Mouse (Mus musculus): Measurements from ENCODE around the gene Ryr2. TPM values are rescaled to one million over a fixed set of nuclear protein-coding genes. Genes with fewer than 3 reads are reported as not detected.

Gene Ryr2
- total and polyA plus RNA-seq, 3 experiments, result 0.11 to 0.13 TPM; not detected in 1

- peaks cover 10% of the 10 kb centered on the region for H3K9me3 ChIP-seq (replicated peaks; ENCODE audit: low read length)
- H3K9ac ChIP-seq (ENCODE audit: insufficient read depth, low read depth), result no peak overlapping the region
- DNase-seq (ENCODE audit: extremely low read depth), result peak; percentile 41
- H3K4me2 ChIP-seq (ENCODE audit: insufficient read depth, low read depth, poor library complexity, severe bottlenecking), result no peak overlapping the region
- H3K4me3 ChIP-seq (replicated peaks in 1 of 3; ENCODE audit: low read depth in 2 of 3, low read length in 2 of 3, poor library complexity in 1 of 3), result no peak overlapping the region
- H3K27me3 ChIP-seq (replicated peaks), result no peaks in the 10 kb centered on the region
- no peaks in the 10 kb centered on the region for H3K4me1 ChIP-seq (ENCODE audit: control insufficient read depth in 1 of 2, insufficient read depth in 2 of 2)
- dilution Hi-C loops (cut with MboI; ENCODE audit: extremely low pct_ligation_motif_present, extremely low pct_unique_long_range_greater_than_20kb, low sequenced_read_pairs), result no loop called here
- no peaks in the 10 kb centered on the region for H3K36me3 ChIP-seq (replicated peaks in 1 of 2; ENCODE audit: control insufficient read depth in 1 of 2, insufficient read depth in 1 of 2, low read length in 1 of 2)
- no peak overlapping the region for H3K27ac ChIP-seq (ENCODE audit: insufficient read depth, low read depth)
- TF ChIP-seq CTCF (conservative IDR thresholded peaks at IDR 0.05 in 1 of 2, IDR thresholded peaks at IDR 0.05 in 1 of 2; ENCODE audit: low read depth in 2 of 2, low read length in 2 of 2) (peak; percentile 61 to 76; a peak in 3 of 4 replicates), RAD21 (IDR thresholded peaks at IDR 0.05; ENCODE audit: low read depth, low read length) (peak; percentile 72), USF2 (conservative IDR thresholded peaks at IDR 0.05; ENCODE audit: low read depth, low read length) (no peak), SMC3 (IDR thresholded peaks at IDR 0.05; ENCODE audit: low read depth, low read length) (peak; percentile 59), ZC3H11A (IDR thresholded peaks at IDR 0.05; ENCODE audit: low read depth, low read length) (no peak), ZNF384 (IDR thresholded peaks at IDR 0.05; ENCODE audit: low read depth, low read length) (no peak)
- in situ Hi-C loops (cut with MboI; ENCODE audit: low pct_ligation_motif_present, low pct_unique_long_range_greater_than_20kb, low sequenced_read_pairs), result no loop called here
- no peaks in the 10 kb centered on the region for H3K79me2 ChIP-seq (replicated peaks; ENCODE audit: control insufficient read depth, extremely low read depth, insufficient read depth, poor library complexity, severe bottlenecking)
Observed at GRCm38 (mm10) chr13:11763104-11763503, 343.6 kb downstream of the Ryr2 start.

GRCm38 (mm10) chr13:11757894-11758293, 348.9 kb downstream of the Ryr2 start:
- DNase-seq (ENCODE audit: extremely low read depth), result no peak
- Histone ChIP-seq H3K9me3 (replicated peaks; ENCODE audit: low read length) (no peaks in the 10 kb centered on the region), H3K4me3 (replicated peaks in 1 of 3; ENCODE audit: low read depth in 2 of 3, low read length in 2 of 3, poor library complexity in 1 of 3) (no peak overlapping the region), H3K4me2 (ENCODE audit: insufficient read depth, low read depth, poor library complexity, severe bottlenecking) (no peak overlapping the region; the same call in 1 of the 2 replicates), H3K36me3 (replicated peaks in 1 of 2; ENCODE audit: control insufficient read depth in 1 of 2, insufficient read depth in 1 of 2, low read length in 1 of 2) (no peaks in the 10 kb centered on the region), H3K79me2 (replicated peaks; ENCODE audit: control insufficient read depth, extremely low read depth, insufficient read depth, poor library complexity, severe bottlenecking) (no peaks in the 10 kb centered on the region), H3K27ac (ENCODE audit: insufficient read depth, low read depth) (no peak overlapping the region), H3K9ac (ENCODE audit: insufficient read depth, low read depth) (no peak overlapping the region), H3K4me1 (ENCODE audit: control insufficient read depth in 1 of 2, insufficient read depth in 2 of 2) (no peaks in the 10 kb centered on the region), H3K27me3 (replicated peaks) (no peaks in the 10 kb centered on the region)
- TF ChIP-seq SMC3 (IDR thresholded peaks at IDR 0.05; ENCODE audit: low read depth, low read length), result no peak
- in situ Hi-C loops (cut with MboI; ENCODE audit: low pct_ligation_motif_present, low pct_unique_long_range_greater_than_20kb, low sequenced_read_pairs) (no loop called here), dilution Hi-C loops (cut with MboI; ENCODE audit: extremely low pct_ligation_motif_present, extremely low pct_unique_long_range_greater_than_20kb, low sequenced_read_pairs) (no loop called here)

- no peak overlapping the region for H3K4me2 ChIP-seq (ENCODE audit: insufficient read depth, low read depth, poor library complexity, severe bottlenecking)
- no peak overlapping the region for H3K9ac ChIP-seq (ENCODE audit: insufficient read depth, low read depth)
- DNase-seq (ENCODE audit: extremely low read depth), result no peak
- H3K9me3 ChIP-seq (replicated peaks; ENCODE audit: low read length), result no peaks in the 10 kb centered on the region
- no peaks in the 10 kb centered on the region for H3K79me2 ChIP-seq (replicated peaks; ENCODE audit: control insufficient read depth, extremely low read depth, insufficient read depth, poor library complexity, severe bottlenecking)
- dilution Hi-C loops (cut with MboI; ENCODE audit: extremely low pct_ligation_motif_present, extremely low pct_unique_long_range_greater_than_20kb, low sequenced_read_pairs) (no loop called here), in situ Hi-C loops (cut with MboI; ENCODE audit: low pct_ligation_motif_present, low pct_unique_long_range_greater_than_20kb, low sequenced_read_pairs) (no loop called here)
- no peak overlapping the region for H3K4me3 ChIP-seq (replicated peaks in 1 of 3; ENCODE audit: low read depth in 2 of 3, low read length in 2 of 3, poor library complexity in 1 of 3)
- peaks cover 0 to 3% of the 10 kb centered on the region in 2 experiments; a peak in 1 of 4 replicates for H3K4me1 ChIP-seq (ENCODE audit: control insufficient read depth in 1 of 2, insufficient read depth in 2 of 2)
- H3K27ac ChIP-seq (ENCODE audit: insufficient read depth, low read depth), result no peak overlapping the region
- H3K27me3 ChIP-seq (replicated peaks), result no peaks in the 10 kb centered on the region
- TF ChIP-seq TBP (conservative IDR thresholded peaks at IDR 0.05; ENCODE audit: low read depth, low read length) (no peak), KAT2A (IDR thresholded peaks at IDR 0.05; ENCODE audit: insufficient replicate concordance, low read length) (no peak), GABPA (IDR thresholded peaks at IDR 0.05; ENCODE audit: insufficient replicate concordance, low read depth, low read length) (no peak), RAD21 (IDR thresholded peaks at IDR 0.05; ENCODE audit: low read depth, low read length) (no peak), CHD2 (IDR thresholded peaks at IDR 0.05; ENCODE audit: low read length) (no peak), MXI1 (IDR thresholded peaks at IDR 0.05; ENCODE audit: low read depth, low read length) (no peak), SIN3A (IDR thresholded peaks at IDR 0.05; ENCODE audit: low read length) (no peak), UBTF (IDR thresholded peaks at IDR 0.05; ENCODE audit: low read depth, low read length) (no peak), ZKSCAN1 (IDR thresholded peaks at IDR 0.05; ENCODE audit: borderline replicate concordance, low read depth, low read length) (no peak), NELFE (IDR thresholded peaks at IDR 0.05; ENCODE audit: low read depth, low read length) (no peak), MEF2A (IDR thresholded peaks at IDR 0.05; ENCODE audit: borderline replicate concordance, low read depth, low read length) (no peak)
- no peaks in the 10 kb centered on the region for H3K36me3 ChIP-seq (replicated peaks in 1 of 2; ENCODE audit: control insufficient read depth in 1 of 2, insufficient read depth in 1 of 2, low read length in 1 of 2)
Observed at GRCm38 (mm10) chr13:11745479-11745878, 361.3 kb downstream of the Ryr2 start.

Data from CH12.LX (cell line).